Mouse (Mus musculus) neural tube, embryonic 12.5 days (tissue): ENCODE measurements around the gene Gabbr1. TPM values are rescaled to one million over a fixed set of nuclear protein-coding genes. Genes with fewer than 3 reads are reported as not detected.

Source experiments
- ATAC-seq: fragments of 200-750 bp; cut with Nextera tagmentation; 2 replicates; pipeline ENCODE4 v1.8.0; 2017; ENCODE audit warnings: low read depth, mild to moderate bottlenecking, moderate TSS enrichment, moderate library complexity; ENCODE audit not compliant: low FRiP score
- H3K27ac ChIP-seq: fragments of 300-500 bp; sonication (generic); 2 replicates; pipeline ENCODE4 v1.5.1; 2016
- H3K27me3 ChIP-seq: fragments of 300-500 bp; sonication (generic); replicated peaks from 2 replicates; pipeline ENCODE4 v1.6.1; 2016; ENCODE audit warnings: mild to moderate bottlenecking
- H3K36me3 ChIP-seq: fragments of 300-500 bp; sonication (generic); 2 replicates; pipeline ENCODE4 v1.6.1; 2016; ENCODE audit warnings: mild to moderate bottlenecking
- H3K4me1 ChIP-seq: fragments of 300-500 bp; sonication (generic); 2 replicates; pipeline ENCODE4 v1.6.1; 2016
- H3K4me2 ChIP-seq: fragments of 300-500 bp; sonication (generic); replicated peaks from 2 replicates; pipeline ENCODE4 v1.6.1; 2016; ENCODE audit warnings: mild to moderate bottlenecking
- H3K4me3 ChIP-seq: fragments of 300-500 bp; sonication (generic); 2 replicates; pipeline ENCODE4 v1.5.1; 2016
- H3K9ac ChIP-seq: fragments of 300-500 bp; sonication (generic); 2 replicates; pipeline ENCODE4 v1.6.1; 2016; ENCODE audit warnings: mild to moderate bottlenecking
- H3K9me3 ChIP-seq: fragments of 300-500 bp; sonication (generic); 2 replicates; pipeline ENCODE4 v1.6.1; 2016; ENCODE audit warnings: mild to moderate bottlenecking
- WGBS: fragments of 180-500 bp; shearing (Covaris S2); methylation state at CpG from one replicate; pipeline ENCODE4 v1.1.7; 2016; 5-methylcytosine and 5-hydroxymethylcytosine counted together
- polyA plus RNA-seq: library from polyadenylated mRNA; unstranded; fragments of >200 nt; fragmentation: Nextera tagmentation; extraction: Ambion mirVana; gene quantifications from 2 replicates; pipeline ENCODE4 v1.2.1, GENCODE M21; 2016

Gabbr1 gene
- polyA plus RNA-seq, 1 experiment from 2014 or later, result 44.6 TPM

GRCm38 (mm10) chr17:37063686-37064495 is 18.1 kb downstream of the Gabbr1 start:
- no peak overlapping the region for H3K9ac ChIP-seq
- ATAC-seq, result no peak
- H3K4me1 ChIP-seq, result no peaks in the 10 kb centered on the region
- H3K9me3 ChIP-seq, result no peaks in the 10 kb centered on the region
- no peak overlapping the region for H3K27ac ChIP-seq
- H3K4me2 ChIP-seq, result no peak overlapping the region
- peaks cover 89% of the 10 kb centered on the region for H3K36me3 ChIP-seq
- H3K27me3 ChIP-seq, result no peaks in the 10 kb centered on the region
- H3K4me3 ChIP-seq, result no peak overlapping the region
- 91% methylated on average over 11 of the region's 11 CpGs for WGBS

- H3K4me3 ChIP-seq, result no peak overlapping the region
- H3K9ac ChIP-seq, result no peak overlapping the region
- 98% methylated on average over 2 of the region's 2 CpGs for WGBS
- H3K4me2 ChIP-seq, result no peak overlapping the region
- no peaks in the 10 kb centered on the region for H3K9me3 ChIP-seq
- peaks cover 95% of the 10 kb centered on the region for H3K36me3 ChIP-seq
- H3K4me1 ChIP-seq, result no peaks in the 10 kb centered on the region
- no peak for ATAC-seq
- H3K27me3 ChIP-seq, result no peaks in the 10 kb centered on the region
- no peak overlapping the region for H3K27ac ChIP-seq
Measured at GRCm38 (mm10) chr17:37065993-37066392, 20.2 kb downstream of the Gabbr1 start.

GRCm38 (mm10) chr17:37067861-37068260 is 22.1 kb downstream of the Gabbr1 start:
- no peak for ATAC-seq
- Histone ChIP-seq H3K9me3 (no peaks in the 10 kb centered on the region), H3K9ac (no peak overlapping the region), H3K27ac (no peak overlapping the region), H3K4me2 (no peak overlapping the region), H3K4me1 (no peaks in the 10 kb centered on the region; the same call in 1 of the 2 replicates), H3K4me3 (no peak overlapping the region), H3K36me3 (peaks cover 97% of the 10 kb centered on the region), H3K27me3 (no peaks in the 10 kb centered on the region)
- WGBS, result 92% methylated on average over 1 of the region's 1 CpGs

GRCm38 (mm10) chr17:37070121-37070520 is 24.4 kb downstream of the Gabbr1 start:
- no peak for ATAC-seq
- Histone ChIP-seq H3K9ac (no peak overlapping the region), H3K36me3 (peaks cover 95% of the 10 kb centered on the region), H3K4me1 (no peaks in the 10 kb centered on the region; the same call in 1 of the 2 replicates), H3K9me3 (no peaks in the 10 kb centered on the region), H3K27me3 (no peaks in the 10 kb centered on the region), H3K27ac (no peak overlapping the region), H3K4me3 (no peak overlapping the region), H3K4me2 (no peak overlapping the region)
- 93% methylated on average over 8 of the region's 8 CpGs for WGBS

- Histone ChIP-seq H3K4me3 (no peak overlapping the region), H3K36me3 (peaks cover 92% of the 10 kb centered on the region), H3K9ac (no peak overlapping the region), H3K27me3 (no peaks in the 10 kb centered on the region), H3K4me1 (no peaks in the 10 kb centered on the region; the same call in 1 of the 2 replicates), H3K4me2 (no peak overlapping the region), H3K9me3 (no peaks in the 10 kb centered on the region), H3K27ac (no peak overlapping the region)
- WGBS, result 72% methylated on average over 12 of the region's 12 CpGs
- 0 out of 2 replicates have a peak, but pooled peaks have one; percentile 37 for ATAC-seq
Measured at GRCm38 (mm10) chr17:37072080-37072729, 26.4 kb downstream of the Gabbr1 start.

GRCm38 (mm10) chr17:37072730-37073276 is 27.0 kb downstream of the Gabbr1 start:
- Histone ChIP-seq H3K4me2 (no peak overlapping the region), H3K27me3 (no peaks in the 10 kb centered on the region), H3K9ac (no peak overlapping the region), H3K36me3 (peaks cover 86% of the 10 kb centered on the region), H3K9me3 (no peaks in the 10 kb centered on the region), H3K4me3 (no peak overlapping the region), H3K27ac (no peak overlapping the region), H3K4me1 (no peaks in the 10 kb centered on the region; the same call in 1 of the 2 replicates)
- 43% methylated on average over 11 of the region's 11 CpGs for WGBS
- no peak for ATAC-seq

- H3K27ac ChIP-seq, result no peak overlapping the region
- no peaks in the 10 kb centered on the region for H3K27me3 ChIP-seq
- peaks cover 63% of the 10 kb centered on the region for H3K36me3 ChIP-seq
- no peaks in the 10 kb centered on the region for H3K9me3 ChIP-seq
- no peak for ATAC-seq
- H3K9ac ChIP-seq, result no peak overlapping the region
- H3K4me2 ChIP-seq, result no peak overlapping the region
- H3K4me1 ChIP-seq, result peaks cover 10% of the 10 kb centered on the region
- 92% methylated on average over 6 of the region's 6 CpGs for WGBS
- H3K4me3 ChIP-seq, result no peak overlapping the region
Measured at GRCm38 (mm10) chr17:37075181-37075580, 29.4 kb downstream of the Gabbr1 start.

GRCm38 (mm10) chr17:37075766-37076165 is 30.0 kb downstream of the Gabbr1 start:
- Histone ChIP-seq H3K27me3 (no peaks in the 10 kb centered on the region), H3K27ac (no peak overlapping the region), H3K9ac (no peak overlapping the region), H3K4me3 (no peak overlapping the region), H3K4me1 (peaks cover 10% of the 10 kb centered on the region), H3K4me2 (no peak overlapping the region), H3K36me3 (peaks cover 57% of the 10 kb centered on the region), H3K9me3 (no peaks in the 10 kb centered on the region)
- WGBS, result 98% methylated on average over 2 of the region's 2 CpGs
- ATAC-seq, result no peak

GRCm38 (mm10) chr17:37078193-37078592 is 32.4 kb downstream of the Gabbr1 start:
- ATAC-seq, result no peak
- WGBS, result 20% methylated on average over 1 of the region's 1 CpGs

GRCm38 (mm10) chr17:37078990-37079389 is 33.2 kb downstream of the Gabbr1 start:
- Histone ChIP-seq H3K27ac (no peak overlapping the region), H3K4me2 (no peak overlapping the region; the same call in 1 of the 2 replicates), H3K4me3 (no peak overlapping the region), H3K9ac (no peak overlapping the region), H3K4me1 (peaks cover 10% of the 10 kb centered on the region), H3K36me3 (peaks cover 26% of the 10 kb centered on the region), H3K27me3 (no peaks in the 10 kb centered on the region), H3K9me3 (no peaks in the 10 kb centered on the region)
- 5% methylated on average over 2 of the region's 2 CpGs for WGBS
- peak; percentile 31; the same call in 1 of the 2 replicates for ATAC-seq

More at GRCm38 (mm10) chr17:37078193-37078592, 32.4 kb downstream of the Gabbr1 start:
- Histone ChIP-seq H3K27ac (no peak overlapping the region), H3K4me3 (no peak overlapping the region), H3K9ac (no peak overlapping the region), H3K4me2 (no peak overlapping the region), H3K36me3 (peaks cover 34% of the 10 kb centered on the region), H3K9me3 (no peaks in the 10 kb centered on the region), H3K4me1 (peaks cover 10% of the 10 kb centered on the region), H3K27me3 (no peaks in the 10 kb centered on the region)

GRCm38 (mm10) chr17:37080119-37080518 is 34.4 kb downstream of the Gabbr1 start:
- Histone ChIP-seq H3K36me3 (peaks cover 16% of the 10 kb centered on the region; the same call in 1 of the 2 replicates), H3K27ac (no peak overlapping the region), H3K9ac (no peak overlapping the region), H3K9me3 (no peaks in the 10 kb centered on the region), H3K4me1 (peaks cover 10% of the 10 kb centered on the region), H3K27me3 (no peaks in the 10 kb centered on the region), H3K4me3 (no peak overlapping the region), H3K4me2 (no peak overlapping the region)
- no peak for ATAC-seq
- 17% methylated on average over 5 of the region's 5 CpGs for WGBS

GRCm38 (mm10) chr17:37081659-37082058 is 35.9 kb downstream of the Gabbr1 start:
- peaks cover 10% of the 10 kb centered on the region for H3K4me1 ChIP-seq
- no peak overlapping the region for H3K9ac ChIP-seq
- H3K4me3 ChIP-seq, result no peak overlapping the region
- no peak overlapping the region for H3K27ac ChIP-seq
- H3K36me3 ChIP-seq, result 0 out of 2 replicates have a peak, but pooled peaks cover 3% of the 10 kb centered on the region
- ATAC-seq, result no peak
- H3K4me2 ChIP-seq, result no peak overlapping the region
- H3K9me3 ChIP-seq, result no peaks in the 10 kb centered on the region
- no peaks in the 10 kb centered on the region for H3K27me3 ChIP-seq
- 91% methylated on average over 4 of the region's 4 CpGs for WGBS
